Mouse (Mus musculus) lung, postnatal 0 days (tissue): Measurements from ENCODE around the gene Ngp.

ENCODE experiments used
- CTCF ChIP-seq: IDR thresholded peaks from 2 replicates; pipeline ENCODE4 v1.5.1; 2016; ENCODE audit warnings: antibody characterized with exemption, mild to moderate bottlenecking
- EP300 ChIP-seq: IDR thresholded peaks from 2 replicates; pipeline ENCODE4 v1.6.1; 2016; ENCODE audit warnings: antibody characterized with exemption, mild to moderate bottlenecking, control low read depth

- TF ChIP-seq CTCF (no peak), EP300 (no peak)
These were observed 41.6 kb downstream of the Ngp start for GRCm38 (mm10) chr9:110460884-110461815.
